Mouse (Mus musculus) E14TG2a.4 (cell line): ENCODE measurements around the gene Tmem201.

Experiments
- CTCF ChIP-seq: conservative IDR thresholded peaks from 2 replicates; pipeline ENCODE4 v1.5.1; 2014; ENCODE audit warnings: low read length
- NANOG ChIP-seq: IDR thresholded peaks from 2 replicates; pipeline ENCODE4 v1.6.1; 2014; ENCODE audit warnings: borderline replicate concordance, low read length, mixed read lengths
- POU5F1 ChIP-seq: IDR thresholded peaks from 2 replicates; pipeline ENCODE4 v1.6.1; 2014; ENCODE audit warnings: low read length, borderline replicate concordance

DNA sequence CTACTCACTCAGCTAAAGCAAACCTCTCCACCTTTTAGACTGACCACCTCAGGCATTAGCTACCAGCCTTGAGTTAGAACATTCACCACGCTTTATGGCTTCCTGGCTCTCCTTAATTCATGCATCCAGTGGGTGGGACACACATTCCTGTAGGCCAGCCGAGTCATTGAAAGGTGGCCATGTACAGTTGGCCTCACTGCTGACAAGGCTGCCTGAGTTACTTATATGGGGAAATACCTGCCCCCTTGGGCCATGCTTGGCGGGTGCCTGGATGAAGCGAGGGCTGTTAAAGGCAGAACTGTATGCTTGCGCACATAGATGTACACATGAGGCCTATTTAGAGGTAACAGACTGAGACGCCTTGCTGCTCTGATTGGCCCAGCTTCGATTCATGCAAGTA, 2.5 kb upstream of the Tmem201 start:
- TF ChIP-seq CTCF (no peak), NANOG (no peak), POU5F1 (no peak)
